Mouse (Mus musculus) kidney, adult 2 months (tissue): ENCODE measurements around the gene Spice1.

Source experiments
- CTCF ChIP-seq: fragments of 200-500 bp; conservative IDR thresholded peaks from 2 replicates; pipeline ENCODE4 v1.5.1; 2011; ENCODE audit warnings: low read depth, mild to moderate bottlenecking, control low read depth, low read length, moderate library complexity, mixed read lengths; ENCODE audit not compliant: insufficient read depth, insufficient read length
- POLR2A ChIP-seq: fragments of 200-500 bp; IDR thresholded peaks from one replicate; pipeline ENCODE4 v1.6.1; 2011; ENCODE audit warnings: low read depth, low read length, control low read depth

DNA sequence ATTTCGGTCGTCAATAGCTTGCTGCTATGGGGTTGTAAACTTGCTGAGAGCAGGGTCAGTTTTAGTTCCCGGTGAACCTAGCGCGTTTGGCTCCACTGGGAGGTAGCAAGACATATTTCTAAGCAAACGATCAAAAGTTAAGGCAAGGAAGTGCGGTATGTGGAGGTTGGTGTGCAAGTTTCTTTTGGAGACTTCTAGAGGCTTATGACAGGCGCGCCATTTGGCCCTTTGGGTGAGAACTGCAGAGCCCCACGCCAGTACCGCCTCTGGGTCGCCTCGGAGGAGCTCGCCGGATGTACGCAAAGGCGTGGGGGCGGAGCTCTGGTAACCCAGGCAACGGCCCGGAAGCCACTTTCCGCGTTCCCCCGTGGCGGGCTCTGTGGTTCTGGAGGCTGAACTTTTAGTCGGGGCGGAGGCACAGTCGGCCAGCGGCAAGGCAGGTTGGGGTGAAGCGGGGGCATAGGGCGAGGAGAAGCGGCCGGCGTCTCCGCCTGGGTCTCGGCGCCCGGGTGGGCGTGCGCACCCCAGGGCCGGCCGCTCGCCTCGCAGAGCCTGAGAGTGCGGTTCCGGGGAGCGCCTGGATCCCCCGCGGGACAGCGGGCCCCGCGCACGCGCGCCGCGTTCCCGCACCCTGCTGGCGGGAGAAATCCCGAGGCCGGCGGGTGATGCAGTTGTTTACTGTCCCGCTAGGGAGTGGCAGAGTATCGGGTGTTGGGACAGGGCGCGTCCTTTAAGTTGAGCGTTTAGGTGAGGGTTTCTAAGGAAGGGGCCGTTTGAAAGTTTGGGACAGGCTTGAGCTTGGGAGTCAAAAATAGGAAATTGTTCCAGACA lies at the start of gene Spice1:
- TF ChIP-seq CTCF = peak; percentile 49
- TF ChIP-seq POLR2A = peak; percentile 23
